ENCODE assay signal across 11 mouse cellular contexts in the genomic region with DNA sequence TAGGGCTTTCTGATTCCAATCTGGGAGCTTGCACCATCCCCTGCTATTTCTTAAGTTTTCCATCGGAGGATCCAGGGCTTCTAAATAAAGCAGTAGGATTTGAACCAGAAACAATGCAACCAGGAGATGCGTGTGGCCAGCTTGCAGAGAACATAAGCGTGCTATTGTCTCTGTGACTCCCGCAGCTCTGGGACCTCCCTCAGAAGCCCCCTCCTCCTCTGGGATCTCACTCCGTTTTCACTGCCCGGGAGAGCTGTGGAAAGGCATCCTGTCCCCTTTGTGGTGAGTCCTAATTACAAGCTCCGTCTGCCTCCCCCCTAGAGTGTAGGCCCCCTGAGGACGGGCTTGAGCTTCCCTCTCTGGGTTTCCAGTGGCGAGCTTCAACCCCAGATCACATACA.
DNase-seq lines count a peak whose midpoint lies in the region; ATAC-seq and TF ChIP-seq lines count a peak whose summit lies in the region.
"Had no signal": no experiment of that assay in that cellular context is flagged by ENCODE, and none has a peak within 500 bp of the region (broad histone marks: within the 10 kb centered on the region; RNA-seq: fewer than 3 reads in every experiment).

No protein-coding gene starts in this region.

- no peaks in the 10 kb centered on the region for H3K36me3 ChIP-seq in midbrain, embryonic 11.5 days (ENCODE audit: control insufficient read depth, insufficient read depth, low read length)
- H3K36me3 ChIP-seq in midbrain, postnatal 0 days (ENCODE audit: insufficient read depth, low read length), result no peaks in the 10 kb centered on the region
- no peaks in the 10 kb centered on the region for H3K36me3 ChIP-seq in embryonic facial prominence, embryonic 15.5 days
- H3K36me3 ChIP-seq in limb, embryonic 10.5 days, result no peaks in the 10 kb centered on the region
- H3K36me3 ChIP-seq: kidney, embryonic 15.5 days had no signal

- peaks cover 3% of the 10 kb centered on the region; the same call in 1 of the 2 replicates for H3K9me3 ChIP-seq in midbrain, embryonic 11.5 days (ENCODE audit: control insufficient read depth, low read length)
- no peaks in the 10 kb centered on the region for H3K9me3 ChIP-seq in midbrain, postnatal 0 days (ENCODE audit: low read length)
- H3K9me3 ChIP-seq in embryonic facial prominence, embryonic 15.5 days (replicated peaks), result no peaks in the 10 kb centered on the region
- H3K9me3 ChIP-seq in limb, embryonic 10.5 days (replicated peaks), result no peaks in the 10 kb centered on the region

- WGBS in midbrain, embryonic 11.5 days, result under 1% methylated on average over 9 of the region's 9 CpGs
- 10% methylated on average over 9 of the region's 9 CpGs for WGBS in midbrain, postnatal 0 days
- 15% methylated on average over 9 of the region's 9 CpGs for WGBS in embryonic facial prominence, embryonic 15.5 days
- WGBS in limb, embryonic 10.5 days, result 8% methylated on average over 9 of the region's 9 CpGs

- H3K27ac ChIP-seq in midbrain, embryonic 11.5 days (ENCODE audit: low read depth, low read length), result peak overlapping the region; percentile 81
- no peak overlapping the region for H3K27ac ChIP-seq in midbrain, postnatal 0 days (ENCODE audit: low read depth, low read length)
- no peak overlapping the region for H3K27ac ChIP-seq in embryonic facial prominence, embryonic 15.5 days (replicated peaks)
- H3K27ac ChIP-seq in limb, embryonic 10.5 days, result peak overlapping the region; percentile 50
- H3K27ac ChIP-seq: kidney, embryonic 15.5 days had no signal

- H3K9ac ChIP-seq in midbrain, embryonic 11.5 days (ENCODE audit: low read length), result no peak overlapping the region; the same call in none of the 2 replicates
- H3K9ac ChIP-seq in midbrain, postnatal 0 days (replicated peaks; ENCODE audit: low read length, poor library complexity, severe bottlenecking), result no peak overlapping the region
- no peak overlapping the region for H3K9ac ChIP-seq in embryonic facial prominence, embryonic 15.5 days
- H3K9ac ChIP-seq: kidney, embryonic 15.5 days had no signal

- peak overlapping the region; percentile 39 for H3K4me2 ChIP-seq in midbrain, embryonic 11.5 days
- no peak overlapping the region for H3K4me2 ChIP-seq in midbrain, postnatal 0 days (ENCODE audit: low read depth, low read length, poor library complexity, severe bottlenecking)
- peak overlapping the region; percentile 6; the same call in 1 of the 2 replicates for H3K4me2 ChIP-seq in embryonic facial prominence, embryonic 15.5 days (replicated peaks)

- peaks cover 5% of the 10 kb centered on the region; the same call in 1 of the 2 replicates for H3K27me3 ChIP-seq in midbrain, embryonic 11.5 days (ENCODE audit: control insufficient read depth, insufficient read depth, low read length)
- H3K27me3 ChIP-seq in midbrain, postnatal 0 days (ENCODE audit: insufficient read depth, low read length), result 0 out of 2 replicates have a peak, but pooled peaks cover 7% of the 10 kb centered on the region
- no peaks in the 10 kb centered on the region for H3K27me3 ChIP-seq in embryonic facial prominence, embryonic 15.5 days
- peaks cover 11% of the 10 kb centered on the region; the same call in 1 of the 2 replicates for H3K27me3 ChIP-seq in limb, embryonic 10.5 days (ENCODE audit: low read depth, poor library complexity, severe bottlenecking)

- DNase-seq in midbrain, embryonic 11.5 days (ENCODE audit: low spot score, missing footprints), result peak; percentile 94
- no peak for DNase-seq in midbrain, postnatal 0 days (ENCODE audit: low spot score)
- no peak for DNase-seq in limb, embryonic 10.5 days (ENCODE audit: low spot score)
- DNase-seq in liver, result no peak
- DNase-seq in cerebellum, postnatal 25 days, result no peak
- DNase-seq: cerebellum, adult 2 months; heart, adult 18-20 months; thymus, postnatal 14 days had no signal

- TF ChIP-seq CTCF in midbrain, postnatal 0 days (IDR thresholded peaks at IDR 0.05), result no peak

- peaks cover 42% of the 10 kb centered on the region for H3K4me1 ChIP-seq in midbrain, embryonic 11.5 days (ENCODE audit: control insufficient read depth, insufficient read depth, low read length)
- H3K4me1 ChIP-seq in midbrain, postnatal 0 days (ENCODE audit: insufficient read depth, low read length), result peaks cover 12% of the 10 kb centered on the region; the same call in 1 of the 2 replicates
- no peaks in the 10 kb centered on the region for H3K4me1 ChIP-seq in embryonic facial prominence, embryonic 15.5 days
- peaks cover 24% of the 10 kb centered on the region for H3K4me1 ChIP-seq in limb, embryonic 10.5 days

- no peak overlapping the region for H3K4me3 ChIP-seq in midbrain, embryonic 11.5 days (ENCODE audit: low read depth, low read length)
- no peak overlapping the region for H3K4me3 ChIP-seq in midbrain, postnatal 0 days (ENCODE audit: low read depth, low read length)
- H3K4me3 ChIP-seq in embryonic facial prominence, embryonic 15.5 days (replicated peaks), result no peak overlapping the region
- H3K4me3 ChIP-seq in limb, embryonic 10.5 days, result no peak overlapping the region
- H3K4me3 ChIP-seq: kidney, embryonic 15.5 days had no signal

- ATAC-seq in midbrain, embryonic 11.5 days (ENCODE audit: low FRiP score), result peak; percentile 31
- no peak for ATAC-seq in midbrain, postnatal 0 days (ENCODE audit: low FRiP score)
- ATAC-seq in embryonic facial prominence, embryonic 15.5 days (ENCODE audit: insufficient number of reproducible peaks, low FRiP score, low TSS enrichment, low read depth), result no peak
- no peak for ATAC-seq in inflammation-experienced regulatory T-cells, adult 6 months

Comparison
In these comparisons a context has a peak if more than half of its experiments do, and no peak if none do; other contexts are left out.
1. H3K27ac ChIP-seq: peak in midbrain, embryonic 11.5 days (single experiment) and limb, embryonic 10.5 days (single experiment); none in midbrain, postnatal 0 days (single experiment) and embryonic facial prominence, embryonic 15.5 days (single experiment).